Mouse (Mus musculus) adrenal gland, adult (tissue): ENCODE results near the gene Entpd3.

ENCODE experiments used
- DNase-seq, 2 experiments: peaks; one replicate each; pipeline ENCODE4 v3.0.0; 2022 to 2023; ENCODE audit warnings: low spot score in 1 of 2; ENCODE audit not compliant: inconsistent age in 2 of 2

Entpd3 gene

GRCm38 (mm10) chr9:120532691-120533090 lies 6.9 kb upstream of the Entpd3 start:
- no peak for DNase-seq

- DNase-seq = peak; percentile 38 to 90
Observed at GRCm38 (mm10) chr9:120533446-120533950, 6.1 kb upstream of the Entpd3 start.

- DNase-seq = no peak
Observed at GRCm38 (mm10) chr9:120541411-120541810, 1.8 kb downstream of the Entpd3 start.

GRCm38 (mm10) chr9:120542241-120542640 lies 2.6 kb downstream of the Entpd3 start:
- DNase-seq = no peak

GRCm38 (mm10) chr9:120545994-120546393 lies 6.4 kb downstream of the Entpd3 start:
- DNase-seq = no peak

- DNase-seq = no peak
Observed at GRCm38 (mm10) chr9:120546482-120546881, 6.9 kb downstream of the Entpd3 start.

- no peak for DNase-seq
Observed at GRCm38 (mm10) chr9:120547026-120547668, 7.5 kb downstream of the Entpd3 start.

GRCm38 (mm10) chr9:120550778-120551177 lies 11.2 kb downstream of the Entpd3 start:
- no peak for DNase-seq

- DNase-seq = no peak
Observed at GRCm38 (mm10) chr9:120563590-120563989, 24.0 kb downstream of the Entpd3 start.

GRCm38 (mm10) chr9:120564247-120564646 lies 24.6 kb downstream of the Entpd3 start:
- no peak for DNase-seq

GRCm38 (mm10) chr9:120566384-120566783 lies 26.8 kb downstream of the Entpd3 start:
- peak in 1 of 2 experiments; percentile 45 for DNase-seq

- no peak for DNase-seq
Observed at GRCm38 (mm10) chr9:120568917-120569316, 29.3 kb downstream of the Entpd3 start.

GRCm38 (mm10) chr9:120569721-120570333 lies 30.2 kb downstream of the Entpd3 start:
- DNase-seq = peak in 1 of 2 experiments; percentile 70

- DNase-seq = peak in 1 of 2 experiments; percentile 57
Observed at GRCm38 (mm10) chr9:120570334-120570725, 30.7 kb downstream of the Entpd3 start.

- DNase-seq = peak; percentile 98 to 99
Observed at GRCm38 (mm10) chr9:120570741-120571592, 31.3 kb downstream of the Entpd3 start, which contains the start of gene Rpl14. Gene Rpl14, plus strand, starts transcription at chr9:120571444.

- no peak for DNase-seq
Observed at GRCm38 (mm10) chr9:120571593-120572385, 32.2 kb downstream of the Entpd3 start.

GRCm38 (mm10) chr9:120575748-120576661 lies 36.4 kb downstream of the Entpd3 start:
- peak in 1 of 2 experiments; percentile 44 for DNase-seq

GRCm38 (mm10) chr9:120576662-120577013 lies 37.0 kb downstream of the Entpd3 start:
- no peak for DNase-seq

GRCm38 (mm10) chr9:120577133-120577651 lies 37.6 kb downstream of the Entpd3 start:
- DNase-seq = peak; percentile 92 to 95
